Mouse (Mus musculus) CH12.LX (cell line): ENCODE data around the gene Kcnh6. TPM values are rescaled to one million over a fixed set of nuclear protein-coding genes. Genes with fewer than 3 reads are reported as not detected.

ENCODE experiments used
- DNase-seq: peaks from one replicate; pipeline ENCODE4 v3.0.0-alpha.2; 2013; ENCODE audit errors: extremely low read depth
- H3K27ac ChIP-seq: 2 replicates; pipeline ENCODE4 v1.5.1; 2012; ENCODE audit warnings: low read depth, mild to moderate bottlenecking, control low read depth, moderate library complexity; ENCODE audit not compliant: insufficient read depth
- H3K27me3 ChIP-seq: replicated peaks from 2 replicates; pipeline ENCODE3; 2012; ENCODE audit warnings: inconsistent platforms
- H3K36me3 ChIP-seq, 2 experiments: replicated peaks in 1 of 2; 2 replicates each; pipeline versions ENCODE3 to v1.6.1; 2012; ENCODE audit warnings: inconsistent platforms in 1 of 2, low read length in 1 of 2, mild to moderate bottlenecking in 1 of 2, mixed read lengths in 1 of 2, moderate library complexity in 1 of 2; ENCODE audit not compliant: control insufficient read depth in 1 of 2, insufficient read depth in 1 of 2
- H3K4me1 ChIP-seq, 2 experiments: 2 replicates each; pipeline ENCODE4 v1.6.1; 2012; ENCODE audit warnings: inconsistent platforms in 1 of 2, moderate library complexity in 1 of 2; ENCODE audit not compliant: insufficient read depth in 2 of 2, control insufficient read depth in 1 of 2
- H3K4me2 ChIP-seq: 2 replicates; pipeline ENCODE4 v1.6.1; 2012; ENCODE audit warnings: low read depth, mild to moderate bottlenecking, control low read depth; ENCODE audit not compliant: poor library complexity, insufficient read depth, severe bottlenecking
- H3K4me3 ChIP-seq, 3 experiments: fragments of 150-350 bp in 1 of 3; sonication (generic) in 1 of 3; replicated peaks in 1 of 3; 2 replicates each; pipeline versions ENCODE3 to v1.5.1; 2011 to 2012; ENCODE audit warnings: low read depth in 2 of 3, low read length in 2 of 3, mild to moderate bottlenecking in 2 of 3, moderate library complexity in 2 of 3, control low read depth in 1 of 3, improper control_type of control experiment in 1 of 3, inconsistent platforms in 1 of 3, mixed read lengths in 1 of 3; ENCODE audit not compliant: poor library complexity in 1 of 3
- H3K79me2 ChIP-seq: replicated peaks from 2 replicates; pipeline ENCODE4 v1.6.1; 2012; ENCODE audit warnings: mild to moderate bottlenecking, moderate library complexity; ENCODE audit not compliant: control insufficient read depth, poor library complexity, insufficient read depth, severe bottlenecking; ENCODE audit errors: extremely low read depth
- H3K9ac ChIP-seq: 2 replicates; pipeline ENCODE4 v1.6.1; 2012; ENCODE audit warnings: low read depth, mild to moderate bottlenecking, control low read depth, moderate library complexity; ENCODE audit not compliant: insufficient read depth
- H3K9me3 ChIP-seq: replicated peaks from 2 replicates; pipeline ENCODE3; 2012; ENCODE audit warnings: low read length, inconsistent platforms, mixed read lengths
- CHD2 ChIP-seq: IDR thresholded peaks from 2 replicates; pipeline ENCODE4 v1.6.1; 2011; ENCODE audit warnings: low read length, improper control_type of control experiment
- ELF1 ChIP-seq: IDR thresholded peaks from 2 replicates; pipeline ENCODE4 v1.6.1; 2014; ENCODE audit warnings: low read depth, mild to moderate bottlenecking, inconsistent platforms, low read length, improper control_type of control experiment
- HCFC1 ChIP-seq: IDR thresholded peaks from 2 replicates; pipeline ENCODE4 v1.6.1; 2012; ENCODE audit warnings: low read depth, mild to moderate bottlenecking, inconsistent platforms, low read length, improper control_type of control experiment
- IRF4 ChIP-seq: IDR thresholded peaks from 2 replicates; pipeline ENCODE4 v1.6.1; 2014; ENCODE audit warnings: low read depth, mild to moderate bottlenecking, inconsistent platforms, low read length, improper control_type of control experiment
- JUN ChIP-seq: IDR thresholded peaks from 2 replicates; pipeline ENCODE4 v1.6.1; 2011; ENCODE audit warnings: low read depth, mild to moderate bottlenecking, low read length, improper control_type of control experiment, moderate library complexity; ENCODE audit not compliant: insufficient read depth
- KAT2A ChIP-seq: IDR thresholded peaks from 2 replicates; pipeline ENCODE4 v1.6.1; 2012; ENCODE audit warnings: low read length, improper control_type of control experiment, inconsistent platforms; ENCODE audit not compliant: insufficient replicate concordance
- MAX ChIP-seq: IDR thresholded peaks from 2 replicates; pipeline ENCODE4 v1.6.1; 2011; ENCODE audit warnings: low read length, improper control_type of control experiment
- MAZ ChIP-seq: IDR thresholded peaks from 2 replicates; pipeline ENCODE4 v1.6.1; 2012; ENCODE audit warnings: low read depth, mild to moderate bottlenecking, inconsistent platforms, low read length, improper control_type of control experiment, moderate library complexity
- NELFE ChIP-seq: IDR thresholded peaks from 2 replicates; pipeline ENCODE4 v1.6.1; 2011; ENCODE audit warnings: low read depth, low read length, improper control_type of control experiment
- NRF1 ChIP-seq: IDR thresholded peaks from 2 replicates; pipeline ENCODE4 v1.6.1; 2014; ENCODE audit warnings: low read depth, mild to moderate bottlenecking, inconsistent platforms, low read length, improper control_type of control experiment, moderate library complexity
- PAX5 ChIP-seq: IDR thresholded peaks from 2 replicates; pipeline ENCODE4 v1.6.1; 2012; ENCODE audit warnings: low read length, inconsistent platforms, mixed read lengths
- POLR2AphosphoS2 ChIP-seq: IDR thresholded peaks from 2 replicates; pipeline ENCODE4 v1.6.1; 2011; ENCODE audit warnings: low read depth, low read length, improper control_type of control experiment
- RAD21 ChIP-seq: IDR thresholded peaks from 2 replicates; pipeline ENCODE4 v1.6.1; 2011; ENCODE audit warnings: low read depth, mild to moderate bottlenecking, low read length, improper control_type of control experiment, moderate library complexity
- RCOR1 ChIP-seq: conservative IDR thresholded peaks from 2 replicates; pipeline ENCODE4 v1.6.1; 2012; ENCODE audit warnings: low read depth, mild to moderate bottlenecking, inconsistent platforms, low read length, improper control_type of control experiment
- SIN3A ChIP-seq: IDR thresholded peaks from 2 replicates; pipeline ENCODE4 v1.6.1; 2012; ENCODE audit warnings: low read length, improper control_type of control experiment, inconsistent platforms
- SMC3 ChIP-seq: IDR thresholded peaks from 2 replicates; pipeline ENCODE4 v1.6.1; 2011; ENCODE audit warnings: low read depth, low read length, improper control_type of control experiment
- TBP ChIP-seq: conservative IDR thresholded peaks from 2 replicates; pipeline ENCODE4 v1.6.1; 2011; ENCODE audit warnings: low read depth, low read length, improper control_type of control experiment
- TCF12 ChIP-seq: IDR thresholded peaks from 2 replicates; pipeline ENCODE4 v1.6.1; 2014; ENCODE audit warnings: low read depth, mild to moderate bottlenecking, inconsistent platforms, low read length, improper control_type of control experiment
- UBTF ChIP-seq: IDR thresholded peaks from 2 replicates; pipeline ENCODE4 v1.6.1; 2012; ENCODE audit warnings: low read depth, mild to moderate bottlenecking, inconsistent platforms, low read length, improper control_type of control experiment, moderate library complexity
- USF1 ChIP-seq: IDR thresholded peaks from 2 replicates; pipeline ENCODE4 v1.6.1; 2014; ENCODE audit warnings: low read depth, mild to moderate bottlenecking, inconsistent platforms, low read length, improper control_type of control experiment
- ZC3H11A ChIP-seq: IDR thresholded peaks from 2 replicates; pipeline ENCODE4 v1.6.1; 2012; ENCODE audit warnings: low read depth, mild to moderate bottlenecking, inconsistent platforms, low read length, improper control_type of control experiment
- ZMIZ1 ChIP-seq: IDR thresholded peaks from 2 replicates; pipeline ENCODE4 v1.6.1; 2012; ENCODE audit warnings: low read depth, mild to moderate bottlenecking, inconsistent platforms, low read length, improper control_type of control experiment
- dilution Hi-C: fragments of 300-500 bp; cut with MboI; formaldehyde crosslinking; loops from 2 replicates; pipeline ENCODE4 v1.14.3; 2020; ENCODE audit warnings: low sequenced_read_pairs; ENCODE audit not compliant: extremely low pct_unique_long_range_greater_than_20kb, extremely low pct_ligation_motif_present
- in situ Hi-C: fragments of 300-500 bp; cut with MboI; formaldehyde crosslinking; loops from 3 replicates; pipeline ENCODE4 v1.14.3; 2019; ENCODE audit warnings: low sequenced_read_pairs, low pct_ligation_motif_present, low pct_unique_long_range_greater_than_20kb, mixed read lengths
- polyA plus RNA-seq: library from polyadenylated mRNA; unstranded; fragments of >175 nt; gene quantifications from 2 replicates; pipeline ENCODE4 v1.2.1, GENCODE M21; 2012; ENCODE audit warnings: low read depth; ENCODE audit not compliant: insufficient read length
- total RNA-seq, 2 experiments: library from RNA; depleted of rRNA; stranded (reverse); fragments of 300-350 nt in 1 of 2; fragments of >200 nt in 1 of 2; gene quantifications; 2 replicates each; pipeline ENCODE4 v1.2.3; 2012 to 2014

Kcnh6 gene
- total and polyA plus RNA-seq, 3 experiments = 0.19 to 0.25 TPM; not detected in 1

DNA sequence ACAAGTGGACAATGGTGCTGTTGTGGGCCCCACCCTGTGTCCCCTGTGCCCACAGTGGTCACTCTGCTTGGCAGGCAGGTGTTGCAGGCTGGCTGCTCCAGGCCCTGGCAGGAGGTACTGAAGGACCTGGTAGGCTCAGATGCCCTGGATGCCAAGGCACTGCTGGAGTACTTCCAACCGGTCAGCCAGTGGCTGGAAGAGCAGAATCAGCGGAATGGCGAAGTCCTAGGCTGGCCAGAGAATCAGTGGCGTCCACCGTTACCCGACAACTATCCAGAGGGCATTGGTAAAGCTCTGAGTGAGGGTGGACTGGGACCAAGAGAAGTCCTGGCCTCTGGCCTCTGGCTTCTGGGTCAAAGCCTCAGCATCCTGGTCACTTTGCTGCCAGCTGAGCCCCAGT lies 33.3 kb upstream of the Kcnh6 start:
- no peak overlapping the region for H3K4me3 ChIP-seq
- in situ Hi-C loops (no loop called here), dilution Hi-C loops (no loop called here)
- no peaks in the 10 kb centered on the region for H3K4me1 ChIP-seq
- TF ChIP-seq ZC3H11A (no peak), SMC3 (no peak), TCF12 (no peak), PAX5 (no peak), HCFC1 (no peak), ELF1 (no peak), NELFE (no peak), JUN (no peak), ZMIZ1 (no peak), IRF4 (no peak), KAT2A (no peak)
- H3K27ac ChIP-seq = no peak overlapping the region
- H3K36me3 ChIP-seq = no peaks in the 10 kb centered on the region
- peaks cover 96% of the 10 kb centered on the region for H3K27me3 ChIP-seq
- H3K79me2 ChIP-seq = no peaks in the 10 kb centered on the region
- no peak overlapping the region for H3K4me2 ChIP-seq
- no peak overlapping the region for H3K9ac ChIP-seq
- H3K9me3 ChIP-seq = no peaks in the 10 kb centered on the region
- DNase-seq = no peak

DNA sequence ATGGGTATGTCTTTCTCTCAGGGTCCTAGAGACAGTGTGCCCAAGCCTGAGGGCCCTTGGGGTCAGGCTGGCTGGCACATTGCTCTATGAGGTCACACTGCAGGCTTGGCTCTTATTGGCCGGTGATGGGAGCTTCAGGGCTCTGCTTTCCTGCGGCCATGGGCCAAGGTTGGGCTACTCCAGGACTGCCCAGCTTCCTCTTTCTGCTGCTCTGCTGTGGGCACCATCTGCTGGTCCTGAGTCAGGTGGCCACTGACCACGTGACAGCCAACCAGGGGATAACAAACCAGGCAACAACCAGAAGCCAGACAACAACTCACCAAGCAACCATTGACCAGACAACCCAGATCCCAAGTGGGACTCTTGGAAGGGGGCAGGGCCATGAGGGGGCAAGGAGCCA lies 32.9 kb upstream of the Kcnh6 start:
- Histone ChIP-seq H3K27ac (no peak overlapping the region), H3K9ac (no peak overlapping the region), H3K4me1 (no peaks in the 10 kb centered on the region), H3K79me2 (no peaks in the 10 kb centered on the region), H3K27me3 (peaks cover 97% of the 10 kb centered on the region), H3K4me3 (no peak overlapping the region), H3K9me3 (no peaks in the 10 kb centered on the region), H3K36me3 (no peaks in the 10 kb centered on the region), H3K4me2 (no peak overlapping the region)
- in situ Hi-C loops = no loop called here
- no peak for DNase-seq
- no peak for TF ChIP-seq RAD21
- TF ChIP-seq USF1 = peak; percentile 29
- dilution Hi-C loops = no loop called here

DNA sequence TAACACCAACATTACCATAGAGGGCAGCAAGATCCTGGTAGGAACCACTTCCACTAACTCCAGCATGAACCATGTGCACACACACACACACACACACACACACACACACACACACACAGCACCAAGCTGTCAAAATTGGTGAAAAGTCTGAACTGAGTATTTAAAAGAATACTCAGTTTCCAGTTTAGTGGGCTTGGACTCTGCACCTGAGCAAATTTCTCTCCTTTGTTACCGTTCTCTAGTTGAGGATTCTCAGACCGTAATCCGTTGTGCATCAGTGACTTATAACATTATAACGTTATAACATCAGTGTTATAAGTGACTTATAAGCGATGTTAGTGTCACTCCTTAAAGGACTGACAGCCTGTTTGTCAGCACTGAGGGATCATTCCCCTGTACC lies 32.3 kb upstream of the Kcnh6 start:
- dilution Hi-C loops = no loop called here
- in situ Hi-C loops = no loop called here

More for the DNA sequence above, 32.3 kb upstream of the Kcnh6 start:
- Histone ChIP-seq H3K27ac (no peak overlapping the region), H3K4me2 (no peak overlapping the region), H3K9ac (no peak overlapping the region), H3K79me2 (no peaks in the 10 kb centered on the region), H3K4me3 (no peak overlapping the region), H3K27me3 (peaks cover 96% of the 10 kb centered on the region), H3K4me1 (no peaks in the 10 kb centered on the region), H3K36me3 (no peaks in the 10 kb centered on the region), H3K9me3 (no peaks in the 10 kb centered on the region)
- DNase-seq = no peak
- TF ChIP-seq NELFE = no peak
- no peak for TF ChIP-seq CHD2
- no peak for TF ChIP-seq MAX
- TF ChIP-seq TCF12 = no peak
- no peak for TF ChIP-seq RCOR1
- TF ChIP-seq SIN3A = no peak
- no peak for TF ChIP-seq KAT2A
- TF ChIP-seq SMC3 = no peak
- TF ChIP-seq UBTF = no peak
- TF ChIP-seq MAZ = no peak
- no peak for TF ChIP-seq POLR2AphosphoS2
- no peak for TF ChIP-seq NRF1
- no peak for TF ChIP-seq TBP
- TF ChIP-seq ZC3H11A = no peak
- TF ChIP-seq PAX5 = no peak
